Mouse (Mus musculus) neural tube, embryonic 11.5 days (tissue): ENCODE data around the gene Lypd4. TPM values are rescaled to one million over a fixed set of nuclear protein-coding genes. Genes with fewer than 3 reads are reported as not detected.

Experiments
- ATAC-seq: fragments of 200-750 bp; cut with Nextera tagmentation; 2 replicates; pipeline ENCODE4 v1.8.0; 2017; ENCODE audit warnings: moderate number of reproducible peaks, mild to moderate bottlenecking, moderate TSS enrichment, moderate library complexity; ENCODE audit not compliant: insufficient read depth, low FRiP score, low TSS enrichment
- DNase-seq: peaks from one replicate; pipeline ENCODE4 v3.0.0-alpha.2; 2015; ENCODE audit warnings: low spot score
- H3K27ac ChIP-seq: fragments of 300-500 bp; sonication (generic); 2 replicates; pipeline ENCODE4 v1.5.1; 2014; ENCODE audit warnings: low read depth, mild to moderate bottlenecking, low read length
- H3K27me3 ChIP-seq: fragments of 300-500 bp; sonication (generic); 2 replicates; pipeline ENCODE4 v1.6.1; 2014; ENCODE audit warnings: mild to moderate bottlenecking, low read length, mixed read lengths; ENCODE audit not compliant: control insufficient read depth, insufficient read depth
- H3K36me3 ChIP-seq: fragments of 300-500 bp; sonication (generic); 2 replicates; pipeline ENCODE4 v1.6.1; 2014; ENCODE audit warnings: mild to moderate bottlenecking, low read length, moderate library complexity, mixed read lengths; ENCODE audit not compliant: control insufficient read depth, insufficient read depth
- H3K4me1 ChIP-seq: fragments of 300-500 bp; sonication (generic); 2 replicates; pipeline ENCODE4 v1.6.1; 2014; ENCODE audit warnings: low read length, mixed read lengths; ENCODE audit not compliant: control insufficient read depth, insufficient read depth
- H3K4me2 ChIP-seq: fragments of 300-500 bp; sonication (generic); 2 replicates; pipeline ENCODE4 v1.6.1; 2014; ENCODE audit warnings: low read depth, mild to moderate bottlenecking, moderate library complexity
- H3K4me3 ChIP-seq: fragments of 300-500 bp; sonication (generic); 2 replicates; pipeline ENCODE4 v1.5.1; 2014; ENCODE audit warnings: low read depth, low read length
- H3K9ac ChIP-seq: fragments of 300-500 bp; sonication (generic); 2 replicates; pipeline ENCODE4 v1.6.1; 2014; ENCODE audit warnings: mild to moderate bottlenecking, low read length
- H3K9me3 ChIP-seq: fragments of 300-500 bp; sonication (generic); 2 replicates; pipeline ENCODE4 v1.6.1; 2016; ENCODE audit warnings: low read length; ENCODE audit not compliant: control insufficient read depth
- WGBS: fragments of 180-500 bp; shearing (Covaris S2); extraction: QIAGEN DNeasy Blood & Tissue Kit; methylation state at CpG from one replicate; pipeline ENCODE4 v1.1.7; 2014; 5-methylcytosine and 5-hydroxymethylcytosine counted together
- polyA plus RNA-seq: library from polyadenylated mRNA; unstranded; fragments of >200 nt; fragmentation: Nextera tagmentation; extraction: Ambion mirVana; gene quantifications from 2 replicates; pipeline ENCODE4 v1.2.1, GENCODE M21; 2014

Lypd4 gene
- polyA plus RNA-seq, 1 experiment from 2014 or later, result not detected

GRCm38 (mm10) chr7:24891241-24892124 is 21.7 kb upstream of the Lypd4 start:
- Histone ChIP-seq H3K27me3 (no peaks in the 10 kb centered on the region), H3K4me3 (no peak overlapping the region), H3K36me3 (peaks cover 12% of the 10 kb centered on the region), H3K4me2 (no peak overlapping the region), H3K9ac (no peak overlapping the region), H3K4me1 (peaks cover 4% of the 10 kb centered on the region; the same call in 1 of the 2 replicates), H3K27ac (no peak overlapping the region), H3K9me3 (no peaks in the 10 kb centered on the region)
- ATAC-seq, result no peak
- no peak for DNase-seq
- WGBS, result 68% methylated on average over 3 of the region's 3 CpGs

- no peak overlapping the region for H3K27ac ChIP-seq
- no peak overlapping the region for H3K9ac ChIP-seq
- no peak overlapping the region for H3K4me3 ChIP-seq
- peak; percentile 80 for DNase-seq
- H3K36me3 ChIP-seq, result peaks cover 14% of the 10 kb centered on the region
- no peaks in the 10 kb centered on the region for H3K9me3 ChIP-seq
- 36% methylated on average over 10 of the region's 10 CpGs for WGBS
- H3K4me2 ChIP-seq, result no peak overlapping the region
- ATAC-seq, result peak; percentile 29; the same call in 1 of the 2 replicates
- H3K4me1 ChIP-seq, result peaks cover 11% of the 10 kb centered on the region
- H3K27me3 ChIP-seq, result no peaks in the 10 kb centered on the region
Measured at GRCm38 (mm10) chr7:24890281-24891216, 20.8 kb upstream of the Lypd4 start.

GRCm38 (mm10) chr7:24889431-24890220 is 19.9 kb upstream of the Lypd4 start:
- Histone ChIP-seq H3K9ac (no peak overlapping the region), H3K4me3 (no peak overlapping the region), H3K27ac (no peak overlapping the region), H3K9me3 (no peaks in the 10 kb centered on the region), H3K27me3 (no peaks in the 10 kb centered on the region), H3K4me2 (no peak overlapping the region), H3K36me3 (peaks cover 14% of the 10 kb centered on the region), H3K4me1 (peaks cover 15% of the 10 kb centered on the region)
- DNase-seq (no peak), ATAC-seq (no peak)
- WGBS, result 86% methylated on average over 6 of the region's 6 CpGs

- H3K9ac ChIP-seq, result no peak overlapping the region; the same call in 1 of the 2 replicates
- peaks cover 14% of the 10 kb centered on the region for H3K36me3 ChIP-seq
- WGBS, result 82% methylated on average over 4 of the region's 4 CpGs
- H3K27me3 ChIP-seq, result no peaks in the 10 kb centered on the region
- no peaks in the 10 kb centered on the region for H3K9me3 ChIP-seq
- no peak overlapping the region for H3K4me3 ChIP-seq
- H3K4me2 ChIP-seq, result no peak overlapping the region
- H3K27ac ChIP-seq, result no peak overlapping the region
- ATAC-seq, result no peak
- H3K4me1 ChIP-seq, result peaks cover 15% of the 10 kb centered on the region
- DNase-seq, result no peak
Measured at GRCm38 (mm10) chr7:24887096-24887495, 17.4 kb upstream of the Lypd4 start.

GRCm38 (mm10) chr7:24886308-24886633 is 16.5 kb upstream of the Lypd4 start:
- WGBS, result 74% methylated on average over 4 of the region's 4 CpGs
- no peak for ATAC-seq
- peak overlapping the region; percentile 97 for H3K4me3 ChIP-seq

GRCm38 (mm10) chr7:24885468-24886307 is 15.9 kb upstream of the Lypd4 start:
- Histone ChIP-seq H3K9ac (peak overlapping the region; percentile 100), H3K9me3 (no peaks in the 10 kb centered on the region), H3K4me3 (peak overlapping the region; percentile 97), H3K36me3 (peaks cover 14% of the 10 kb centered on the region), H3K27ac (no peak overlapping the region; the same call in 1 of the 2 replicates), H3K27me3 (no peaks in the 10 kb centered on the region), H3K4me2 (peak overlapping the region; percentile 83), H3K4me1 (peaks cover 15% of the 10 kb centered on the region)
- 51% methylated on average over 12 of the region's 12 CpGs for WGBS
- DNase-seq, result no peak
- no peak for ATAC-seq

More at GRCm38 (mm10) chr7:24886308-24886633, 16.5 kb upstream of the Lypd4 start:
- Histone ChIP-seq H3K4me2 (peak overlapping the region; percentile 83), H3K4me1 (peaks cover 15% of the 10 kb centered on the region), H3K9me3 (no peaks in the 10 kb centered on the region), H3K27ac (no peak overlapping the region), H3K9ac (peak overlapping the region; percentile 100), H3K36me3 (peaks cover 14% of the 10 kb centered on the region), H3K27me3 (no peaks in the 10 kb centered on the region)
- DNase-seq, result no peak

- peak overlapping the region; percentile 100 for H3K9ac ChIP-seq
- H3K4me3 ChIP-seq, result peak overlapping the region; percentile 97
- peaks cover 14% of the 10 kb centered on the region for H3K36me3 ChIP-seq
- ATAC-seq (peak; percentile 7), DNase-seq (no peak)
- peak overlapping the region; percentile 80 for H3K27ac ChIP-seq
- peak overlapping the region; percentile 83 for H3K4me2 ChIP-seq
- under 1% methylated on average over 47 of the region's 47 CpGs for WGBS
- H3K27me3 ChIP-seq, result no peaks in the 10 kb centered on the region
- H3K9me3 ChIP-seq, result no peaks in the 10 kb centered on the region
- H3K4me1 ChIP-seq, result peaks cover 15% of the 10 kb centered on the region
Measured at GRCm38 (mm10) chr7:24884693-24885291, 15.1 kb upstream of the Lypd4 start.
